Mouse (Mus musculus) liver, embryonic 15.5 days (tissue): ENCODE data around the gene Egr2. TPM values are rescaled to one million over a fixed set of nuclear protein-coding genes. Genes with fewer than 3 reads are reported as not detected.

Source experiments
- ATAC-seq: fragments of 200-750 bp; cut with Nextera tagmentation; 2 replicates; pipeline ENCODE4 v1.8.0; 2017; ENCODE audit warnings: moderate number of reproducible peaks, mild to moderate bottlenecking, moderate library complexity; ENCODE audit not compliant: insufficient read depth
- H3K27ac ChIP-seq: fragments of 300-500 bp; sonication (generic); replicated peaks from 2 replicates; pipeline ENCODE4 v1.5.1; 2015; ENCODE audit warnings: mild to moderate bottlenecking, inconsistent platforms
- H3K27me3 ChIP-seq: fragments of 300-500 bp; sonication (generic); 2 replicates; pipeline ENCODE4 v1.6.1; 2015; ENCODE audit warnings: mild to moderate bottlenecking, inconsistent platforms
- H3K36me3 ChIP-seq: fragments of 300-500 bp; sonication (generic); replicated peaks from 2 replicates; pipeline ENCODE4 v1.6.1; 2015; ENCODE audit warnings: moderate library complexity, mild to moderate bottlenecking, inconsistent platforms
- H3K4me1 ChIP-seq: fragments of 300-500 bp; sonication (generic); replicated peaks from 2 replicates; pipeline ENCODE4 v1.6.1; 2015; ENCODE audit warnings: inconsistent platforms
- H3K4me2 ChIP-seq: fragments of 300-500 bp; sonication (generic); 2 replicates; pipeline ENCODE4 v1.6.1; 2015; ENCODE audit warnings: moderate library complexity, mild to moderate bottlenecking, inconsistent platforms
- H3K4me3 ChIP-seq: fragments of 300-500 bp; sonication (generic); replicated peaks from 2 replicates; pipeline ENCODE4 v1.5.1; 2015; ENCODE audit warnings: mild to moderate bottlenecking, inconsistent platforms
- H3K9ac ChIP-seq: fragments of 300-500 bp; sonication (generic); 2 replicates; pipeline ENCODE4 v1.6.1; 2015; ENCODE audit warnings: moderate library complexity, mild to moderate bottlenecking, inconsistent platforms
- H3K9me3 ChIP-seq: fragments of 300-500 bp; sonication (generic); replicated peaks from 2 replicates; pipeline ENCODE4 v1.6.1; 2016; ENCODE audit warnings: inconsistent platforms
- WGBS: fragments of 180-500 bp; shearing (Covaris S2); methylation state at CpG from one replicate; pipeline ENCODE4 v1.1.7; 2015; ENCODE audit warnings: mixed read lengths; ENCODE audit not compliant: insufficient replicate concordance; 5-methylcytosine and 5-hydroxymethylcytosine counted together
- polyA plus RNA-seq: library from polyadenylated mRNA; unstranded; fragments of >200 nt; fragmentation: Nextera tagmentation; extraction: Ambion mirVana; gene quantifications from 2 replicates; pipeline ENCODE4 v1.2.1, GENCODE M21; 2015

Egr2 gene
- polyA plus RNA-seq, 1 experiment from 2014 or later = 0.03 TPM

DNA sequence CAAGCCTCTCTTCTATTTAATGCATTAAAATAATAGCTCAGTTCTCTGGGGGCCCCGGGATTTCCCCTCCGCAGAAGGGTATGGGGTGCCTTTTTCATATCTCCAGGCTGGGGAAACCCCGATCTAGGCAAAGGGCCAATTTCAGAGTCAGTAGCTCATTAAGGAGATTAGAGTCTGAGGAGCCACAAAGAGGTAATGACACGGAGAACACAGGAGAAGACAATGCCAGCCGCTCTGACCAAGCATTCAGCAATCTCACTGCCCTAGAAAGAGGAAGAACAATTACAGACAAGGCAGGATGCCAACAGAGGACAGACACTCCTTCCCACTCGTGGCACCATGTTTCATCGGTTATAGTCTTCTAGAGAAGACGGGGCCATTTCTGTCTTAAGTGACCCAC, 30.8 kb downstream of the Egr2 start:
- Histone ChIP-seq H3K9ac (no peak overlapping the region), H3K4me1 (no peaks in the 10 kb centered on the region), H3K36me3 (no peaks in the 10 kb centered on the region), H3K27ac (no peak overlapping the region), H3K27me3 (no peaks in the 10 kb centered on the region), H3K4me3 (no peak overlapping the region), H3K9me3 (no peaks in the 10 kb centered on the region), H3K4me2 (no peak overlapping the region)
- no peak for ATAC-seq
- WGBS = 47% methylated on average over 8 of the region's 8 CpGs

DNA sequence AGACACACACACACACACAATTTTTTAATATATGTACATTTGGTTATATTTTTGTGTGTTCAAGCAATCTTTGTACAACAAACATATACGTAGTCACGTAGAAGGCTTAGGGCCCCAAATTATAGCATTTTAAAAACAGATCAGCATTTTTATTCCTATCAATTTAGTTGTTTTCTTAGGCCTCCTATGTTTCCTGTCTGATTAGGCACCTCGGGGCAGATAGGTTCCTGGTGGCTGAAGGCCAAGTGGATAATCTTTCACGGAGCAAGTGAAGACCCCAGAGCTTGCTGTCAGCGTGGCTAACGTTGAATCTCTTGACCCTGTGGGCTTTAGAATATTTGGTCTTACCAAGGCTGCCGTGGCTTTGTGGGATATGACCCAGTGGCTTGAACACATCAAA, 34.3 kb downstream of the Egr2 start:
- no peaks in the 10 kb centered on the region for H3K9me3 ChIP-seq
- H3K9ac ChIP-seq = no peak overlapping the region
- H3K27ac ChIP-seq = no peak overlapping the region
- H3K36me3 ChIP-seq = no peaks in the 10 kb centered on the region
- WGBS = 22% methylated on average over 7 of the region's 7 CpGs
- no peak overlapping the region for H3K4me3 ChIP-seq
- no peaks in the 10 kb centered on the region for H3K27me3 ChIP-seq
- H3K4me1 ChIP-seq = no peaks in the 10 kb centered on the region
- no peak overlapping the region for H3K4me2 ChIP-seq
- ATAC-seq = no peak

DNA sequence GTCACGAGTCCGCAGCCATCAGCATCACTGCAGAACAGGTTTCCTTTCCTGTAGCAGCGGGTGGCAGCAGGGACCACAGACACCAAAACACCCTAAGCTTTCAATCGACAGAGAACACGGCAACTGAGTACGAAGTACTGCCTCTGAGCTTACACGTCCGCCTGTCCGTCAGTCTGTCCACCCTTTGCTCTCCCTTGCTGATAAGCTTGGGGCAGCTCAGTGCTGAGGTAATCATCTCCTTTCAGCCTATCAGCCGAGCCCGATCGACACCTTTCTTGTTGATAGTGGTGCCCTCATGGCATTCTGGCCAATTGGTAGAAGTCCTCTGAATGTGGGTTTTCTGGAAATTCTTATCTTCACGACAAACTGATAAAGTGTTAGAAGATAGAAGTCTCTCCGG, 36.2 kb downstream of the Egr2 start:
- H3K36me3 ChIP-seq = no peaks in the 10 kb centered on the region
- no peak overlapping the region for H3K4me2 ChIP-seq
- no peak for ATAC-seq
- H3K4me1 ChIP-seq = no peaks in the 10 kb centered on the region
- 49% methylated on average over 14 of the region's 14 CpGs for WGBS
- no peak overlapping the region for H3K27ac ChIP-seq
- no peak overlapping the region for H3K4me3 ChIP-seq
- no peaks in the 10 kb centered on the region for H3K9me3 ChIP-seq
- H3K9ac ChIP-seq = no peak overlapping the region
- H3K27me3 ChIP-seq = no peaks in the 10 kb centered on the region

DNA sequence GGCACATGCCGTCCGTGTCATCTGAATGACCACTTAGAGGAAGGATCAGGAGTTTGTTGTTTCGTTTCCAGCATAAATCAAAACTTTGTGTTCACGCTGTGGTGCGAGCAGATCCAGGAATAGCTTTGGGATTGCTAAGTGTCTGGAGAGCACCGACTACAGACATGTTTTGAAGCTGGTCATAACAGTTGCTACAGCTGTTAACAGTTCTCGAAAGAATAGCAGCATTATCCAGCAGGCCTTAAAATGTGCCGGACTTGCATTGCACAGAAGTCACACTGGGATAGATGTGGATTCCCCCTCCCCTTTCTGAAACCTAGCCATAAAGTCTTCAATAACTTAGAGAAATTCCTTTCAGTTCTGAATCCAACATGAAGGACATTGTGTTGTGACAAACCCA, 38.0 kb downstream of the Egr2 start:
- no peak for ATAC-seq
- H3K27ac ChIP-seq = no peak overlapping the region
- no peak overlapping the region for H3K9ac ChIP-seq
- WGBS = 70% methylated on average over 8 of the region's 8 CpGs
- H3K4me3 ChIP-seq = no peak overlapping the region
- H3K9me3 ChIP-seq = no peaks in the 10 kb centered on the region
- no peaks in the 10 kb centered on the region for H3K36me3 ChIP-seq
- H3K4me2 ChIP-seq = no peak overlapping the region
- no peaks in the 10 kb centered on the region for H3K4me1 ChIP-seq
- no peaks in the 10 kb centered on the region for H3K27me3 ChIP-seq

DNA sequence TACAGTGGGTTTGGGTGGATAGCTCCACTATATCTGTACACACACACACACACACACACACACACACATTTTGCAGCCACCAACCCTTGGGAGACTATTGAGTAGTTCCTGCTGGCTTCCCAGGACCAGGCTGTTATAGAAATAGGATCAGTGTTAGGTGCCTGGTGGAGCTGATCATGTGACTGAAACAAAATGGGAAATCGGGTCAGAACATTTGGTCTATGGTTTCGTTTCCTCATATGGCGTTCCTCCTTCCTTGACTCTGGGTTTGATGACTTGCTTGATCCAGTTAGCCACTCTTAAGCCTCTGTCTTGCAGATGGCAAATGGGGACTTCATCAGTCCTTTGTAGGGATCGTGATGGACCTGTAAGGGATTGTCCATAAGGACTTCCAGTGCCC, 44.6 kb downstream of the Egr2 start:
- H3K9ac ChIP-seq = no peak overlapping the region
- WGBS = 75% methylated on average over 4 of the region's 4 CpGs
- no peaks in the 10 kb centered on the region for H3K4me1 ChIP-seq
- no peak overlapping the region for H3K4me3 ChIP-seq
- H3K27ac ChIP-seq = no peak overlapping the region
- H3K9me3 ChIP-seq = no peaks in the 10 kb centered on the region
- H3K27me3 ChIP-seq = no peaks in the 10 kb centered on the region
- H3K4me2 ChIP-seq = no peak overlapping the region
- ATAC-seq = no peak
- no peaks in the 10 kb centered on the region for H3K36me3 ChIP-seq

GRCm38 (mm10) chr10:67581698-67582285, 46.5 kb downstream of the Egr2 start:
- Histone ChIP-seq H3K27me3 (no peaks in the 10 kb centered on the region), H3K9me3 (no peaks in the 10 kb centered on the region), H3K4me2 (no peak overlapping the region), H3K9ac (no peak overlapping the region), H3K27ac (no peak overlapping the region), H3K4me3 (no peak overlapping the region), H3K4me1 (no peaks in the 10 kb centered on the region), H3K36me3 (no peaks in the 10 kb centered on the region)
- 23% methylated on average over 12 of the region's 12 CpGs for WGBS
- no peak for ATAC-seq

- no peak overlapping the region for H3K4me3 ChIP-seq
- ATAC-seq = no peak
- H3K27me3 ChIP-seq = no peaks in the 10 kb centered on the region
- no peaks in the 10 kb centered on the region for H3K9me3 ChIP-seq
- no peak overlapping the region for H3K4me2 ChIP-seq
- no peak overlapping the region for H3K9ac ChIP-seq
- 54% methylated on average over 18 of the region's 18 CpGs for WGBS
- no peaks in the 10 kb centered on the region for H3K36me3 ChIP-seq
- no peaks in the 10 kb centered on the region for H3K4me1 ChIP-seq
- H3K27ac ChIP-seq = no peak overlapping the region
Measured at GRCm38 (mm10) chr10:67585873-67586610, 50.8 kb downstream of the Egr2 start.

Other genes starting within 250 kb of the Egr2 start
- gene Ado, start 13.5 kb downstream of the Egr2 start, polyA plus RNA-seq = 12.2 TPM in 2 replicates